Mouse (Mus musculus) testis, adult 2 months (tissue): ENCODE measurements around the gene Alk.

ENCODE experiments used
- CTCF ChIP-seq: fragments of 200-500 bp; IDR thresholded peaks from 2 replicates; pipeline ENCODE4 v1.5.1; 2012; ENCODE audit warnings: low read depth, mild to moderate bottlenecking, inconsistent platforms, low read length, moderate library complexity; ENCODE audit not compliant: control insufficient read depth, insufficient read depth, insufficient replicate concordance
- POLR2A ChIP-seq: fragments of 200-500 bp; IDR thresholded peaks from 2 replicates; pipeline ENCODE4 v1.6.1; 2012; ENCODE audit warnings: low read depth, mild to moderate bottlenecking, inconsistent platforms, low read length, moderate library complexity; ENCODE audit not compliant: control insufficient read depth

GRCm38 (mm10) chr17:72012775-72013174 is 591.7 kb downstream of the Alk start:
- TF ChIP-seq CTCF = no peak
- no peak for TF ChIP-seq POLR2A
